Mouse (Mus musculus): ENCODE data around the gene Rita1. TPM values are rescaled to one million over a fixed set of nuclear protein-coding genes. Genes with fewer than 3 reads are reported as not detected.

The Rita1 gene
- total and polyA plus RNA-seq, 3 experiments = 18.1 to 22.1 TPM; not detected in 1

DNA sequence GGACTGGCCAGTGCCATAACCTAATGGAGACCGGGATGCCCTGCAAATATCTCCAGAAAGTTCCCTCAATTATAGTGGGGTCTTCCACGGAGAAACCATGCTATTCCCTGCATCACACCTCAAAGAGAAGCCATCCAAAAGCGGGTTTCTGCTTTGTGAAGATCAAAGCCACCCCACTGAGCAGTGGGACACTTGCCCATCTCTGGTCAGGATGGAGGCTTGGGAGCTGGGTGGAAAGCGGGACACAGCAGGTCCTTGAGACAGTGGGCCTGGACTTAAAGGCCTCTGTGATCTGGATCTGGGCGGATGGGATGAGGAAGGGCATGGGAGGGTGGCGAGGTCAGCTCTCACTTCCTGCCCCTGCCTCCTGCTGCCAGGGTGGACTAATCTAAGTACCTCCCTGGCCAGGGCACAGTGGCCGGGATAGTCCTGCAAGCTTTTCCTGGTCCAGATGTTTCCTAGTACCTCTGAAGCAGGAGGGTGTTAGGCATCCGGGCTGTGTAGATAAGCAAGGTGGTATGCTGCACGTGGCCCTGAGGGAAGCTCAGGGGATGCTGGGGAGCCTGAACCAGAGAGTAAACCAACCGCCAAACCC lies 37.8 kb downstream of the Rita1 start:
- no peaks in the 10 kb centered on the region for H3K9me3 ChIP-seq (replicated peaks; ENCODE audit: insufficient read depth, low read length)
- H3K27ac ChIP-seq (ENCODE audit: control insufficient read depth, low read depth, low read length) = no peak overlapping the region
- H3K4me3 ChIP-seq (ENCODE audit: control insufficient read depth in 1 of 2, insufficient read depth in 1 of 2, low read depth in 2 of 2, low read length in 2 of 2) = no peak overlapping the region
- peaks cover 13 to 24% of the 10 kb centered on the region in 2 experiments for H3K4me1 ChIP-seq (ENCODE audit: control insufficient read depth in 1 of 2, insufficient read depth in 2 of 2, low read length in 2 of 2)
- no peak for TF ChIP-seq POLR2AphosphoS2 (IDR thresholded peaks at IDR 0.05; ENCODE audit: low read length)
- TF ChIP-seq ZC3H11A (IDR thresholded peaks at IDR 0.05; ENCODE audit: low read depth, low read length) = no peak
- no peak for TF ChIP-seq TAL1 (IDR thresholded peaks at IDR 0.05; ENCODE audit: low read length)
- TF ChIP-seq MXI1 (IDR thresholded peaks at IDR 0.05; ENCODE audit: low read depth, low read length) = no peak
- no peak for TF ChIP-seq ELF1 (IDR thresholded peaks at IDR 0.05; ENCODE audit: low read depth, low read length)
- TF ChIP-seq CHD2 (IDR thresholded peaks at IDR 0.05; ENCODE audit: low read length) = no peak
- TF ChIP-seq GABPA (IDR thresholded peaks at IDR 0.05; ENCODE audit: low read depth, low read length) = no peak
- no peak for TF ChIP-seq SMC3 (IDR thresholded peaks at IDR 0.05; ENCODE audit: low read depth, low read length)
- TF ChIP-seq CHD1 (IDR thresholded peaks at IDR 0.05; ENCODE audit: low read depth, low read length) = no peak
- TF ChIP-seq HCFC1 (IDR thresholded peaks at IDR 0.05; ENCODE audit: low read depth, low read length) = no peak
- no peak for TF ChIP-seq ZNF384 (IDR thresholded peaks at IDR 0.05; ENCODE audit: low read depth, low read length)
- H3K9ac ChIP-seq (ENCODE audit: control insufficient read depth, low read depth, low read length, poor library complexity, severe bottlenecking) = no peak overlapping the region
- H3K36me3 ChIP-seq (ENCODE audit: control insufficient read depth in 1 of 2, insufficient read depth in 2 of 2, low read length in 2 of 2) = peaks cover 0 to 28% of the 10 kb centered on the region in 2 experiments; a peak in 3 of 4 replicates
- no peaks in the 10 kb centered on the region for H3K27me3 ChIP-seq (ENCODE audit: control insufficient read depth in 1 of 2, insufficient read depth in 2 of 2, low read length in 2 of 2)
- H3K79me2 ChIP-seq (ENCODE audit: control insufficient read depth, insufficient read depth, low read length, poor library complexity) = peaks cover 3% of the 10 kb centered on the region
- DNase-seq (ENCODE audit: low read depth, low spot score) = no peak

DNA sequence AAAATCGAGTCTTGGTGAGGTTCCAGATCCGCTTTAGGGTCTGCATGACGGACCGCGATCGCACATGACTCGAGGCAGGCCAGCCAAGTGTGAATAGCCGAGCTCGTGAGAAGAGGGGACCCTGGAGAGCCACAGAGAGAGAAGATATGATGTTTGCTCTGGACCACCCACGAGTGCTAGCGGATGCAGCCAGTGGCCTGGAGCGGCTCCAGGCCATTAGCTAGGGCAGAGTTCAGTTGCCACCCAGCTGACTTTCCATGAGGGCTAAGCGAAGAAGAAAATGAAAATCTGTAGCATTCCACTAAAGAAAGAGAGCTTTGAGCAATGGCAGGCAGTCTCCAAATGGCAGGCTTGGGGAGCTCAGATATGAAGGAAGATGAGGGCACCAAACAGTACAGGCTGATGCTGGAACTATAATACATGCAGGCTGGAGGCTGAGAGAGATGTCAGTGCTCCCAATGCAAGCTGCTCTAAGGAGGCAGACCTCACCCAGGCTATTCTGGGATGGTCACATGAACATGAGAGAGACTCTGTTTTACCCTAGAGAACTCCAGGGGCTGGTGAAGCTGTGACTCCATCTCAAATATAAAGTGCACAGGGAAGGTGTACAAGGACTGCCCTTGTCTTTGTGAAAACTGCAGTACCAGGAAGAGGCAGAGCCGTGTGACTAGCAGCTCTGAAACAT lies 41.2 kb downstream of the Rita1 start:
- H3K4me1 ChIP-seq (ENCODE audit: control insufficient read depth in 1 of 2, insufficient read depth in 2 of 2, low read length in 2 of 2) = peaks cover 0 to 5% of the 10 kb centered on the region in 2 experiments; a peak in 2 of 4 replicates
- no peak for TF ChIP-seq SIN3A (IDR thresholded peaks at IDR 0.05; ENCODE audit: low read length)
- TF ChIP-seq TBP (IDR thresholded peaks at IDR 0.05; ENCODE audit: low read depth, low read length) = no peak

More for the DNA sequence above, 41.2 kb downstream of the Rita1 start:
- DNase-seq (ENCODE audit: low read depth, low spot score) = no peak
- no peaks in the 10 kb centered on the region for H3K79me2 ChIP-seq (ENCODE audit: control insufficient read depth, insufficient read depth, low read length, poor library complexity)
- peaks cover 0 to 3% of the 10 kb centered on the region in 2 experiments; a peak in 1 of 4 replicates for H3K36me3 ChIP-seq (ENCODE audit: control insufficient read depth in 1 of 2, insufficient read depth in 2 of 2, low read length in 2 of 2)
- no peaks in the 10 kb centered on the region for H3K27me3 ChIP-seq (ENCODE audit: control insufficient read depth in 1 of 2, insufficient read depth in 2 of 2, low read length in 2 of 2)
- no peak overlapping the region for H3K9ac ChIP-seq (ENCODE audit: control insufficient read depth, low read depth, low read length, poor library complexity, severe bottlenecking)
- no peaks in the 10 kb centered on the region for H3K9me3 ChIP-seq (replicated peaks; ENCODE audit: insufficient read depth, low read length)
- H3K4me3 ChIP-seq (ENCODE audit: control insufficient read depth in 1 of 2, insufficient read depth in 1 of 2, low read depth in 2 of 2, low read length in 2 of 2) = no peak overlapping the region
- H3K27ac ChIP-seq (ENCODE audit: control insufficient read depth, low read depth, low read length) = no peak overlapping the region
